Mouse (Mus musculus): Measurements from ENCODE around the gene Fam71b.
"Not testable (repeated sequence)": the region's sequence is repeated elsewhere in the genome, so short reads cannot be mapped to it uniquely, and the experiment has no call there.

Gene Fam71b

GRCm38 (mm10) chr11:46384925-46385324 lies 11.4 kb upstream of the Fam71b start:
- no peak for DNase-seq

- DNase-seq, result no peak
Observed at GRCm38 (mm10) chr11:46386556-46386955, 9.8 kb upstream of the Fam71b start.

- no peak for DNase-seq
Observed at GRCm38 (mm10) chr11:46387061-46387460, 9.3 kb upstream of the Fam71b start.

GRCm38 (mm10) chr11:46388438-46388837 lies 7.9 kb upstream of the Fam71b start:
- DNase-seq, result no peak

- no peak for DNase-seq
Observed at GRCm38 (mm10) chr11:46389336-46390117, 6.8 kb upstream of the Fam71b start, which contains the start of gene Itk. Gene Itk, minus strand, starts transcription at chr11:46389515.

GRCm38 (mm10) chr11:46390621-46391020 lies 5.7 kb upstream of the Fam71b start:
- DNase-seq, result no peak

- no peak for DNase-seq
Observed at GRCm38 (mm10) chr11:46392890-46393289, 3.5 kb upstream of the Fam71b start.

- no peak for DNase-seq
Observed at GRCm38 (mm10) chr11:46393413-46393812, 2.9 kb upstream of the Fam71b start.

GRCm38 (mm10) chr11:46395088-46395487 lies 1.3 kb upstream of the Fam71b start:
- no peak for DNase-seq

GRCm38 (mm10) chr11:46395698-46396097 lies 661 bp upstream of the Fam71b start:
- DNase-seq, result no peak

GRCm38 (mm10) chr11:46396860-46397179 lies 461 bp downstream of the Fam71b start:
- no peak for DNase-seq

GRCm38 (mm10) chr11:46397900-46398299 lies 1.5 kb downstream of the Fam71b start:
- no peak for DNase-seq

GRCm38 (mm10) chr11:46398473-46398872 lies 2.1 kb downstream of the Fam71b start:
- no peak for DNase-seq

- no peak for DNase-seq
Observed at GRCm38 (mm10) chr11:46398933-46399383, 2.6 kb downstream of the Fam71b start.

- no peak for DNase-seq
Observed at GRCm38 (mm10) chr11:46401555-46401954, 5.2 kb downstream of the Fam71b start.

- no peak for DNase-seq
Observed at GRCm38 (mm10) chr11:46404986-46405385, 8.6 kb downstream of the Fam71b start.

GRCm38 (mm10) chr11:46406721-46407120 lies 10.4 kb downstream of the Fam71b start:
- DNase-seq, result no peak

GRCm38 (mm10) chr11:46410018-46410563 lies 13.7 kb downstream of the Fam71b start:
- no peak for DNase-seq

GRCm38 (mm10) chr11:46418438-46418837 lies 22.1 kb downstream of the Fam71b start:
- DNase-seq, result no peak

GRCm38 (mm10) chr11:46418860-46419259 lies 22.5 kb downstream of the Fam71b start:
- DNase-seq, result no peak

- DNase-seq, result no peak
Observed at GRCm38 (mm10) chr11:46421086-46421888, 24.9 kb downstream of the Fam71b start.

- DNase-seq, result not testable (repeated sequence)
Observed at GRCm38 (mm10) chr11:46428131-46428530, 31.8 kb downstream of the Fam71b start.

GRCm38 (mm10) chr11:46430123-46430522 lies 33.8 kb downstream of the Fam71b start:
- DNase-seq, result no peak

- DNase-seq, result peak; percentile 84
Observed at GRCm38 (mm10) chr11:46431129-46431528, 34.8 kb downstream of the Fam71b start.
